Mouse (Mus musculus) ovary, postnatal 10 days (tissue): ENCODE data around the gene Fam160b1.

Experiments used
- DNase-seq: peaks from one replicate; pipeline ENCODE4 v3.0.0; 2022; ENCODE audit warnings: low spot score

Gene Fam160b1

GRCm38 (mm10) chr19:57360341-57361130, at the start of gene Fam160b1:
Fam160b1 (plus strand) TSS chr19:57360680.
- DNase-seq = peak; percentile 82

GRCm38 (mm10) chr19:57313226-57313625, 47.3 kb upstream of the Fam160b1 start:
- no peak for DNase-seq

- DNase-seq = no peak
Observed at GRCm38 (mm10) chr19:57313891-57314345, 46.6 kb upstream of the Fam160b1 start.

GRCm38 (mm10) chr19:57314346-57315012, 46.0 kb upstream of the Fam160b1 start, which contains the start of gene Ablim1:
Ablim1 (minus strand) TSS chr19:57314919.
- DNase-seq = no peak

GRCm38 (mm10) chr19:57315013-57315565, 45.4 kb upstream of the Fam160b1 start:
- DNase-seq = no peak

- DNase-seq = no peak
Observed at GRCm38 (mm10) chr19:57316597-57316996, 43.9 kb upstream of the Fam160b1 start.

- DNase-seq = no peak
Observed at GRCm38 (mm10) chr19:57320656-57321382, 39.7 kb upstream of the Fam160b1 start.

- DNase-seq = no peak
Observed at GRCm38 (mm10) chr19:57321839-57322238, 38.6 kb upstream of the Fam160b1 start.

GRCm38 (mm10) chr19:57322491-57322890, 38.0 kb upstream of the Fam160b1 start:
- DNase-seq = no peak

- DNase-seq = no peak
Observed at GRCm38 (mm10) chr19:57323087-57323486, 37.4 kb upstream of the Fam160b1 start.

- peak; percentile 32 for DNase-seq
Observed at GRCm38 (mm10) chr19:57325748-57326300, 34.7 kb upstream of the Fam160b1 start.

- DNase-seq = no peak
Observed at GRCm38 (mm10) chr19:57327679-57328078, 32.8 kb upstream of the Fam160b1 start.

GRCm38 (mm10) chr19:57328269-57328668, 32.2 kb upstream of the Fam160b1 start:
- no peak for DNase-seq

- no peak for DNase-seq
Observed at GRCm38 (mm10) chr19:57328792-57329191, 31.7 kb upstream of the Fam160b1 start.

- DNase-seq = no peak
Observed at GRCm38 (mm10) chr19:57330309-57330708, 30.2 kb upstream of the Fam160b1 start.

- DNase-seq = no peak
Observed at GRCm38 (mm10) chr19:57331237-57331636, 29.2 kb upstream of the Fam160b1 start.

- no peak for DNase-seq
Observed at GRCm38 (mm10) chr19:57333356-57333755, 27.1 kb upstream of the Fam160b1 start.

- no peak for DNase-seq
Observed at GRCm38 (mm10) chr19:57335135-57335534, 25.3 kb upstream of the Fam160b1 start.

GRCm38 (mm10) chr19:57339281-57339864, 21.1 kb upstream of the Fam160b1 start:
- no peak for DNase-seq

GRCm38 (mm10) chr19:57340900-57341742, 19.4 kb upstream of the Fam160b1 start:
- no peak for DNase-seq

- DNase-seq = no peak
Observed at GRCm38 (mm10) chr19:57343860-57344259, 16.6 kb upstream of the Fam160b1 start.
